Mouse (Mus musculus): ENCODE measurements around the gene Supt5.

DNA sequence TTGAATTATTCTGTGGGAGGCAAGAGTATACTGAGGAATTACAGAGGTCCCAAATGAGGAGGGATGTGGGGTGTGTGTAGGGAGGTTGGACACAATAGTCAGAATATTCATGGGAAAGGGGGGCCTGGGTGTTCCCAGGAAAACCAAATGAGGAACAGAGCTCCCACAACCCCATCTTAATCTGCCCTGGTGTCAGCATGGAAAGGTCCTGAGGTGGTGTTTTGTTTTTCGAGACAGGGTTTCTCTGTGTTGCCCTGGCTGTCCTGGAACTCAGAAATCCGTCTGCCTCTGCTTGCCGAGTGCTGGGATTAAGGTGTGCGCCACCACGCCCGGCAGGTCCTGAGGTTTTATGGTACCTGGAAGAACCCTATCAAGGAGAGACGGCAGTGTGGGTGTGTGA lies 19.9 kb upstream of the Supt5 start:
- TF ChIP-seq GATA1 (IDR thresholded peaks at IDR 0.05; ENCODE audit: borderline replicate concordance, low read length): no peak
- no peak for TF ChIP-seq FLI1 (IDR thresholded peaks at IDR 0.05; ENCODE audit: low read length)

Measured in megakaryocyte, embryonic 14.5 days (primary cell).